Mouse (Mus musculus) megakaryocyte, embryonic 14.5 days (primary cell): ENCODE data around the gene H60b.

Experiments used
- FLI1 ChIP-seq: IDR thresholded peaks from 2 replicates; pipeline ENCODE4 v1.6.1; 2012; ENCODE audit warnings: low read length, inconsistent platforms, mixed read lengths
- GATA1 ChIP-seq: IDR thresholded peaks from 3 replicates; pipeline ENCODE4 v1.6.1; 2012; ENCODE audit warnings: mixed read lengths, low read length, inconsistent platforms, borderline replicate concordance

DNA sequence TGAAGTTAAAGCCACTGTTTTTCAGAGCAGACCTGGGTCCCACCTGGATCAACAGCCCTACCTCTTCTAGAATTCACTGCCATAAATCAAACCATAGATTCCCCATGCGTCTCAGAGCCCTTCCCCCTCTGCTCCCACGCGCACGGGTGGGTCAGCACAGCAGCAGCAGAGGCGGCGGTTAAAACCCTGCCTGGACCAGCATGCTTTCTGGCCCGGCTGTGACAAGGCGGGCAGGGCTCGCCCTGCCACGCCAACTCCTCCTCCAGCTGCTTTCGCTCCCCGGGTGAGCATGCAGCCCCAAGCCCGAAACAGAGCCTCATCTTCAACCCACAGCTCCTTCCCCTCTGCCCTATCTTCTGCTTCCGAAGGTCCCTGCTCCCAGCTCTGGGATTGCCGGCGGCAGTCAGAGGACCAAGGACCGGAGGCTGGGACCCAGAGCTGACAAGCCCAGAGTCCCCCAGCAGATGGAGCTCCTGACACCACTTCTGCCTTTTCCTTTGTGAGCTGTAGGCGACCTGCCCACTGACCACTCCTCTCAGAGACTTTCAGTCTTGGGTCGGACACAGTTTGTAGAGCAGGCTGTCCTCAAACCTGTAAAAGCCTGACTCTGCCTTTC is 17.6 kb upstream of the H60b start:
- TF ChIP-seq FLI1 (no peak), GATA1 (no peak)
